Mouse (Mus musculus) heart, embryonic 16.5 days (tissue): Measurements from ENCODE around the gene Sarnp. TPM values are rescaled to one million over a fixed set of nuclear protein-coding genes. Genes with fewer than 3 reads are reported as not detected.

Source experiments
- ATAC-seq: fragments of 200-750 bp; cut with Nextera tagmentation; replicated peaks from 2 replicates; pipeline ENCODE4 v1.8.0; 2017; ENCODE audit warnings: moderate number of reproducible peaks; ENCODE audit not compliant: insufficient read depth, low FRiP score; ENCODE audit errors: extremely low read depth
- H3K27ac ChIP-seq: fragments of 300-500 bp; sonication (generic); 2 replicates; pipeline ENCODE4 v1.5.1; 2014; ENCODE audit warnings: mild to moderate bottlenecking, low read length, control low read depth, moderate library complexity
- H3K27me3 ChIP-seq: fragments of 300-500 bp; sonication (generic); 2 replicates; pipeline ENCODE4 v1.6.1; 2014; ENCODE audit warnings: low read length, mixed read lengths; ENCODE audit not compliant: control insufficient read depth, insufficient read depth
- H3K36me3 ChIP-seq: fragments of 300-500 bp; sonication (generic); 2 replicates; pipeline ENCODE4 v1.6.1; 2014; ENCODE audit not compliant: control insufficient read depth, insufficient read depth
- H3K4me1 ChIP-seq: fragments of 300-500 bp; sonication (generic); 2 replicates; pipeline ENCODE4 v1.6.1; 2014; ENCODE audit warnings: low read length, mixed read lengths; ENCODE audit not compliant: control insufficient read depth, insufficient read depth
- H3K4me2 ChIP-seq: fragments of 300-500 bp; sonication (generic); 2 replicates; pipeline ENCODE4 v1.6.1; 2014; ENCODE audit warnings: low read depth, mild to moderate bottlenecking, control low read depth, low read length
- H3K4me3 ChIP-seq: fragments of 300-500 bp; sonication (generic); 2 replicates; pipeline ENCODE4 v1.5.1; 2014; ENCODE audit warnings: mild to moderate bottlenecking, control low read depth, low read length
- H3K9ac ChIP-seq: fragments of 300-500 bp; sonication (generic); 2 replicates; pipeline ENCODE4 v1.6.1; 2014; ENCODE audit warnings: low read length, control low read depth
- H3K9me3 ChIP-seq: fragments of 300-500 bp; sonication (generic); replicated peaks from 2 replicates; pipeline ENCODE4 v1.6.1; 2016; ENCODE audit warnings: low read length; ENCODE audit not compliant: control insufficient read depth
- WGBS: fragments of 180-500 bp; shearing (Covaris S2); extraction: QIAGEN DNeasy Blood & Tissue Kit; methylation state at CpG from one replicate; pipeline ENCODE4 v1.1.7; 2014; 5-methylcytosine and 5-hydroxymethylcytosine counted together
- polyA plus RNA-seq: library from polyadenylated mRNA; unstranded; fragments of >200 nt; fragmentation: Nextera tagmentation; extraction: Ambion mirVana; gene quantifications from 2 replicates; pipeline ENCODE4 v1.2.1, GENCODE M21; 2015

The Sarnp gene
- polyA plus RNA-seq, 1 experiment from 2014 or later, result 169 TPM

DNA sequence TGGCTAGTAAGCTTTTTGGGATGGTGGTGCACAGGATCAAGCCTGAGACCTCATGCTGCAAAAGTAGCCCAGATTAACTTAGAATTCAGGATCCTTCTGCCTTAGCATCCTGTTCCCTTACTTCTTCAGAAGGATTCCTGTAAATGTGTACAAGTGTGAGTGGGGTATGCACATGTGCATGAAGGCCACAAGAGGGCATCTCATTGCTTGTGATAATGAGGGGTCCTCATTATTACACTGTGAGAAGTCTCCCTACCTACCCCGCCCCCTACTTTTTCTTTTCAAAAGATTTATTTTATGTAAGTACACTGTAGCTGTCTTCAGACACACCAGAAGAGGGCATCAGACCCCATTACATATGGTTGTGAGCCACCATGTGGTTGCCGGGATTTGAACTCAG is 98.4 kb downstream of the Sarnp start:
- Histone ChIP-seq H3K4me2 (no peak overlapping the region), H3K36me3 (peaks cover 19% of the 10 kb centered on the region), H3K27me3 (no peaks in the 10 kb centered on the region), H3K27ac (no peak overlapping the region), H3K4me1 (peaks cover 22% of the 10 kb centered on the region), H3K9me3 (no peaks in the 10 kb centered on the region), H3K9ac (no peak overlapping the region), H3K4me3 (no peak overlapping the region)
- ATAC-seq, result no peak
- 82% methylated on average over 2 of the region's 2 CpGs for WGBS

DNA sequence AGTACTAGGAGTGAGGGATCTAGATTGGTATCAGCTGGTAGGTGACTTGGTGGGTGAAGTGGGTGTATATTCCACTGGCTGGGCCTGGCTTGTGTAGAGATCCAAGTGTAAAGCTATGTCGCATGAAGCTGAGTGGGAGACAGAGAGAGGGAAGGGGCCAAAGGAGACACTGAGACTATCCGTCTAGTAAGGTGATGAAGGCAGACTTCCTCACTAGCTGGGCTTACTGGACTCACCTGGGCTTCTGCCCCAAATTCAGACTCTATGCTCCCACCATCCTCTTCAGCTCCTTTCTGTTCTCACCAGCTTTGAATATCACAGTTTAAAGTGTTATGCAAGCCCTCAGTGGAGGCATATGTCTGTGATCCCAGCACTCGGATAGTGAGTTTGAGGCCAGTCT is 99.5 kb downstream of the Sarnp start:
- no peak for ATAC-seq
- 84% methylated on average over 3 of the region's 3 CpGs for WGBS
- peaks cover 19% of the 10 kb centered on the region for H3K36me3 ChIP-seq

DNA sequence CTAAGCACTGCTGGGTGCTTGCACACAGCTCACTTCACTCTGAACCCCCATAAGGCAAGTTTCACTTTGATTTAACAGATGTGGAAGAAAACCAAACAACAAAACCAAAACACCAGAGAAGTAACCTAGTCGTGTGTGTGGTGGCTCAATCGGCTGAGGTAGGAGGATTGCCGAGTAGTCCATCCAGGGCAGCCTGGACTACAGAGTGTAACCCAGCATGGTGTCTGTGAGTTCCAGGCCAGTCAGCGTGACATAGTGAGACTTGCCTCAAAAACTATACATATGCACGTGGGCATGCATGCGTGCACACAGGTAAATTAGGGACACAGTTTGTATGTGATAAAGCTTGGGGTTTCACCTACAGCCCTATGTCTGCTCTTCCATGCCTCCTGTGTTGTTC is 100.3 kb downstream of the Sarnp start:
- Histone ChIP-seq H3K9me3 (no peaks in the 10 kb centered on the region), H3K4me3 (no peak overlapping the region), H3K4me2 (no peak overlapping the region), H3K4me1 (peaks cover 19% of the 10 kb centered on the region), H3K36me3 (peaks cover 19% of the 10 kb centered on the region), H3K9ac (no peak overlapping the region), H3K27me3 (no peaks in the 10 kb centered on the region), H3K27ac (no peak overlapping the region)
- WGBS, result 92% methylated on average over 6 of the region's 6 CpGs
- no peak for ATAC-seq

More for the DNA sequence above, 99.5 kb downstream of the Sarnp start:
- H3K27ac ChIP-seq, result no peak overlapping the region
- H3K4me2 ChIP-seq, result no peak overlapping the region
- no peak overlapping the region for H3K4me3 ChIP-seq
- H3K9ac ChIP-seq, result no peak overlapping the region
- no peaks in the 10 kb centered on the region for H3K27me3 ChIP-seq
- peaks cover 12% of the 10 kb centered on the region for H3K4me1 ChIP-seq
- H3K9me3 ChIP-seq, result no peaks in the 10 kb centered on the region

DNA sequence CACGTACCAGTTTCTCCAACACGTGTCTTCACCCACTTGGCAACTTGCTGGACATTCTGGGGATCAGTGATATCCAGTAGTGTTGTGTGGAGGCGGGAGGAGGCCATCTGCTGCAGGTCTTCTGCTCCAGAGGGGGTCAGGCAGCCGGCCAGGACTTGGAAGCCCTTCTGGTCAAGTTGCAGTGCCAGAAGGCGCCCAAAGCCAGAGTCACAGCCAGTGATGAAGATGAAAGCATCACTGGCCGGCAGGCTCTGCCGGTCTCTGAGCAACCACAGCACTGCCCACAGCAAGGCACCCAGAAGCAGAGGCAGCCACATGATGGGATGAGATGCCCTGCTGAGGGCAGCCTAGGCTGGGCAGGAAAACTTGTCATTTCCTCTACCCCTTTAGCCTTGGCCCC is 101.1 kb downstream of the Sarnp start:
- H3K4me1 ChIP-seq, result peaks cover 23% of the 10 kb centered on the region
- no peak overlapping the region for H3K4me2 ChIP-seq
- WGBS, result 56% methylated on average over 7 of the region's 7 CpGs
- no peak overlapping the region for H3K4me3 ChIP-seq
- peaks cover 19% of the 10 kb centered on the region for H3K36me3 ChIP-seq
- no peaks in the 10 kb centered on the region for H3K9me3 ChIP-seq
- no peak overlapping the region for H3K9ac ChIP-seq
- no peak for ATAC-seq
- no peak overlapping the region for H3K27ac ChIP-seq
- H3K27me3 ChIP-seq, result no peaks in the 10 kb centered on the region

DNA sequence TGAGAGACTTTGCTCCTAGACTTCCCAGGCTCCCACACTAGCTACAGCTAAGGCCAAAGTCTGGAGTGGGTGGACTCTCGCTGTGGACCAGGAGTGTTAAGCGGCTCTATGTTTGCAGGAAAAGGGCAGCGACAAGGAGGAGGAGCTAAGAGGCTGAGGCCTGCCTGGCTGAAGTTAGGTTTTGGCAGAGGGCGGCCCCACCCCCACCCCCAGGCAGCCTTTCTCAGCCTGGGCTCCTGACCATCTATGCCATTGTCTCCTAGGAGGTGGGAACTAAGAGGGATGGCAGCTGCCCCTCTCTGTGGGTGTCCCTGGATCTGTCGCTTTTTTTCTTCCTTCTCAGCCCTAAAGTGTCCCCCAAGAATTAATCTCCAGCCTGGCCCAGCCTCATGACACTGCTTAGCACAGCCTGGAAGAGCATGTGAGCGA is 102.1 kb downstream of the Sarnp start:
- Histone ChIP-seq H3K4me3 (no peak overlapping the region), H3K9ac (no peak overlapping the region), H3K36me3 (peaks cover 14% of the 10 kb centered on the region), H3K4me2 (no peak overlapping the region), H3K27me3 (no peaks in the 10 kb centered on the region), H3K27ac (peak overlapping the region; percentile 60), H3K9me3 (no peaks in the 10 kb centered on the region), H3K4me1 (peaks cover 27% of the 10 kb centered on the region)
- no peak for ATAC-seq
- WGBS, result 33% methylated on average over 6 of the region's 6 CpGs

DNA sequence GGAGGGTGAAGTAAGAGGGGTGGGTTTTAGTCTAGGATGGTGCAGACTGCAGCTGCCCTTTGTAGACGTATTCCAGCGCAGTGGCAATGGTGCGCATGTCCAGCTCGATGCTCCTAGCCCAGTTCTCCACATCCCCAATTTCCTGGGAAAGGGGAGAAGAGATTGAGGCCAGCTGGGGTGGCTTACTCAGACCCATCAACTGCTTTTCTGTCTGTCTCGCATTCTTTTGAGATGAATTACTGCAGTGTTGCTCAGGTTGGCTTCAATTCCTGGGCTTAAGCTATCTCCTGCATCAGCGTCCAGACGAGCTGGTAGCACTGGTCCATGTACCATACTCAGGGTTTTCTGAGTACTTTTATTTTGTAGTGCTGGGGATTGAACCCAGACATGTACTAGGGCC is 102.8 kb downstream of the Sarnp start:
- no peaks in the 10 kb centered on the region for H3K27me3 ChIP-seq
- no peak overlapping the region for H3K9ac ChIP-seq
- peak overlapping the region; percentile 65; the same call in 1 of the 2 replicates for H3K27ac ChIP-seq

DNA sequence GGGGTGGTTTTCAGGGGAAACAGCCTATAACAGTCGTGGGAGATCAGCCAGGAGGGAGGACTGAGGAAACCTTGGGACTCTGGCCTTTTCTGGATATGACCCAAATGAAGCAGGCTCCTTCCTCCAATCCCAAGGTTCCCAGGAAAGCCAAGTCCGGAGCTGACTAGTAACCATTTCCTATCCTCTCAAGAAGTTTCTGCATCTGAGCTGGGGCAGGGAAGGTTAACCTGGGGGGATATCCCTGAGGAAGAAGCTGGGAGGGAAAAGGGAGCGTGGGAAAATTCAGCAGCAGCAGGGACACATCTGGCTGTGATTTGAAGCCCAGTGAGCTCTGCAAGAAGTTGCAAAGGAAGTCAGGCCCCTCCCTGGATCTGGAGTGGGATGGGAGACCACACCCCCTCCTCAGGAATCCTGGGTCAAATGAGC is 103.6 kb downstream of the Sarnp start:
- Histone ChIP-seq H3K36me3 (peaks cover 3% of the 10 kb centered on the region; the same call in 1 of the 2 replicates), H3K9me3 (no peaks in the 10 kb centered on the region), H3K4me2 (no peak overlapping the region), H3K9ac (no peak overlapping the region), H3K27me3 (no peaks in the 10 kb centered on the region), H3K4me3 (no peak overlapping the region), H3K27ac (peak overlapping the region; percentile 65), H3K4me1 (peaks cover 28% of the 10 kb centered on the region)
- no peak for ATAC-seq
- WGBS, result 66% methylated on average over 3 of the region's 3 CpGs

More for the DNA sequence above, 102.8 kb downstream of the Sarnp start:
- H3K4me3 ChIP-seq, result no peak overlapping the region
- no peaks in the 10 kb centered on the region for H3K9me3 ChIP-seq
- no peak overlapping the region for H3K4me2 ChIP-seq
- H3K36me3 ChIP-seq, result peaks cover 9% of the 10 kb centered on the region; the same call in 1 of the 2 replicates
- WGBS, result 64% methylated on average over 7 of the region's 7 CpGs
- no peak for ATAC-seq
- H3K4me1 ChIP-seq, result peaks cover 28% of the 10 kb centered on the region

DNA sequence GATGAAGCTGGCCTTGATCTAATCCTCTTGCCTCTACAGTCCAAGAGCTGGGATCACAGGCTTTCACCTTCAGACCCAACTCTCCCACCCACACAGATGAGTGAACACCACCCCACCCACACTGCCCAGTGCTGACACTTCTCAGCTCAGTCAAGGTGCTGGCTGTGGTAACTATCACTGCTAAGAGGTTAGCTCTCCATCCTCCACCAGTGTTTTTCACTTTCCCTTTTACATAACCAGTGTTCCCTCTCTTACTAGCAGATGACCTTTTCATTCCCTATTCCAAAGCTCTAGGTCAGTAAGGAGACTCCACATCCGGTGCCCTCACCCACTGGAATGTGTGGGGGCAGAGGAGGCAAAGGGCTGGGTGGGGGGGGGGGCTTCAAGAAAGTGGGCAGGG is 104.1 kb downstream of the Sarnp start:
- WGBS, result 47% methylated on average over 1 of the region's 1 CpGs
- Histone ChIP-seq H3K4me3 (no peak overlapping the region), H3K9ac (no peak overlapping the region), H3K4me1 (peaks cover 28% of the 10 kb centered on the region), H3K27ac (peak overlapping the region; percentile 59), H3K4me2 (no peak overlapping the region), H3K9me3 (no peaks in the 10 kb centered on the region), H3K27me3 (no peaks in the 10 kb centered on the region), H3K36me3 (peaks cover 3% of the 10 kb centered on the region; the same call in 1 of the 2 replicates)
- ATAC-seq, result no peak

DNA sequence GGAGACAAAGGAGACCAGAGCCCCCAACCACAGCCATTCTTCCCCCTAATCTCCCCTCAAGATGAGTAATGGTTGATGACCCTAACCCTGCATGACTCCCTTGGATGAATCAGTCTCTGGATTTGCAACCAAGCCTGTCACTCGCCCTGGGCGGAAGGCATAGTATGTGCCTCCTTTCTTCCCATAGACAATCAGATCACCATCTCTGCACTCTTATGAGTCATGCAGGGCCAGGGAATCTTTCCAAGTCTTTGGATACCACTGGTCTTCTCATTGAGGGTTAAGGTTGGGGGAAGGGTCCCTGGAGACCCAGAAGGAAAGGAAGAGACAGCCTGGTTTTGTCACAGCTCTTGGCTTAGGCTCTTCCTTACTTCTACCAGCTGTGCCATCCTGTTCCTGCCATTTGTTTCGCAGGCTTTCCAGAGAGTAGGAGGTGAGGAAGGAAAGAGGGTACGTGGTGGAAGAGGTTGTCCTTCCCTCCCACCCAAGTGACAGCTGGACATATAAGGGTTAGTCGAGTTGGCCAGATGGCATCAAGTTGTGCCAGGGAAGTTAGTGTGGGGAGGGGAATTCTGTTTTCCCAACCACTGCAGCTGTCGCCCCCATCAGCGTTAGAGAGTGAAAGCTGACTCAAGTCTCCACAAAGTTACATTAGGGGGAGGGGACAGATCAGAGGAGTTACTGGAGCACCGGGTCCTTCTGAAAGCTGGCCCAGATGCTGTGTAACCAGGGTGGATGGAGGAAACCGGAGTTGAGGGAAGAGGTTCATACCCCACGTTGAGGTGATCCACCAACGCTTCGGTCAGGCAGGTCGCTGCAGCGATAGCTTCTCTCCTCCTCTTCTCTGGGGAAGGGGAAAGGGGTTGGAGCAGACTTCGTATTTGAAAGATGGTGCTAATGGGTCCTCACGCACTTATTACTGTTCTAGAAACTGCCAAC is 105.0 kb downstream of the Sarnp start:
- peak overlapping the region; percentile 97 for H3K27ac ChIP-seq
- peak overlapping the region; percentile 73 for H3K4me2 ChIP-seq
- no peak for ATAC-seq
- no peaks in the 10 kb centered on the region for H3K27me3 ChIP-seq
- peak overlapping the region; percentile 88 for H3K4me3 ChIP-seq
- peaks cover 28% of the 10 kb centered on the region for H3K4me1 ChIP-seq
- 60% methylated on average over 16 of the region's 16 CpGs for WGBS
- H3K9ac ChIP-seq, result peak overlapping the region; percentile 91
- H3K36me3 ChIP-seq, result peaks cover 3% of the 10 kb centered on the region; the same call in 1 of the 2 replicates
- H3K9me3 ChIP-seq, result no peaks in the 10 kb centered on the region
